Mouse (Mus musculus) adrenal gland, adult 2 months (tissue): ENCODE results near the gene Lypd5. TPM values are rescaled to one million over a fixed set of nuclear protein-coding genes. Genes with fewer than 3 reads are reported as not detected.

ENCODE experiments used
- DNase-seq: peaks from one replicate; pipeline ENCODE4 v3.0.0; 2021
- long read RNA-seq: library from polyadenylated mRNA; stranded (forward); transcript quantifications from one replicate; pipeline ENCODE4 v2.0.0, GENCODE M21; 2021
- polyA plus RNA-seq: library from polyadenylated mRNA; depleted of rRNA; stranded (reverse); fragments of >200 nt; gene quantifications from 2 replicates; pipeline ENCODE4 v1.2.3, GENCODE M21; 2012; rRNA removed
- total RNA-seq, 2 experiments: library from RNA; stranded (reverse); gene quantifications; 2 replicates each; pipeline ENCODE4 v1.2.3; 2021

Gene Lypd5
- total RNA-seq (not detected), polyA plus RNA-seq (not detected in 2 replicates)
- long read RNA-seq: 0 reads

DNA sequence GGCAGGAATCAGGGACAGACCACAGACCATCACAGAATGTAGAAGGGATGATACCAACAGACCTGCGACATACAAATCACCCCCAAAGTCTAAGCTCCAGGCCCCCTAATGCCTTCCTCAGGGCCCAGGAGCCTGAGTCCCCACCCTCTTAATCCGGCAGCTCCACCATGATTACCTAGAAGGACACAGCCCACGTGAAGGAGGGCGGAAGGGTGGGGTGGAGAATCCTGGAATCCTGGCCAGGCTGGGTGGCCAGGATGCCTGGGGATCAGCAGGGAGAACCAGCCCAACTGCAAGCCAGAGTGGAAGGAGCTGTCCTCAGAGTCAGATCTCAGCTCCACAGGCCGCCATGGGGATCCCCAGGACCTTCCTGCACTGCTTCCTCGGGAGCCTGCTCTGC is at the start of gene Lypd5:
TSS of gene Lypd5 (plus strand) at position 301 of the 400 bp plus-strand sequence.
- no peak for DNase-seq

DNA sequence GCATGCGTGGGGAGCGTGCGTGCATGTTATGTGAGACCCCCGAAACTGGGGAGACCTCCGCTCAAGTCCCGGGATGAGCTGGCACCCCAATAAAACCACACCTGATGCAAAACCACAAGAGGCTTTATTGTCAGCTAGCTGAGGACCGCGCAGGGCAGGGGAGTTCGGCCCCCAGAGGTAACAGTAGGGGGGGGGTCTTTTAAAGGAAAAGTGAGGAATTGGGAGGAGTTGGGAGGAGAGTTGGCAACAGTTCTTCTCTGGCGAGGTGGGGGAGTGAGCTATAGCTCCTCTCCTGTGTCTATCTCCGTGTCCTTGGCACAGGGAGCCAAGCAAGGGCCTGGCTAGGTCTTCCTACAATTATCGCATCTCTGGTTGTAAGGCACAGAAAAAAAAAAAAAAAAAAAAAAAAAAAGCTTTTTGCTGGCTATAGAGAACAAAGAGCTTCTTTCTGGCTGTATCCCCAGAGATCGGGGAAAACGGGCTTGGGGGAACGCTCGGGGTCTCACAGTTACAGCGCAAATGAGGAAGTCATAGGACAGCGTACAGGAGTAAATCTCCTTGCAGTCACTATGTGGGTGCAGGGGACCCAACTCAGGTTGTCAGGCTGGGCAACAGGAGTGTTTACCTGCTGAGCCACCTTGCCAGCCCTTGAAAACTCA is 49.0 kb upstream of the Lypd5 start:
- DNase-seq: peak; percentile 18

DNA sequence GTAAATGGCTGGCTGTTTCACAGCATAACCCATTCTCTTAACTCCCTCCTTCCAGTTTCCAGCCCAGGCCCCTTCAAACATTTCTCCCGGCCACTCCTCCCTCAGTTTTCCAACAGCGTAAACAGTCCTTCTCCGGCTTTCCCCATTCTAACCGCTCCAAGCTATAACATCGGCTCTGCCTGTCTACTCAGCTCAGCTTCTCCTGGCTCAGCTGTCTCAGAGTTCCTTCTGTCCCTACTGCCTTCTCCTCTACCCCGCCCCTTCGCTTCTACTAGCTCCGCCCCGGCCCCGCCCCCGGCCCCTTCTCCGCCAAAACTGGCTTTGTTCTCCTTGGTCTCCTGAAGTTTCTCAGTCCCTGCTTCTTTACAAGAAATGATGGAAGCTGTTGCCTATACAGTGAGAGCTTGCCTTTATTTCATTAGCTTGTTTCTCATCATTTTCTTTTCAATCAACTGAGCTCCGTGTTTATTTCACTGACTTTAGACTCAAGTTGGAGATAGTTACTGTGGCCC is 48.2 kb upstream of the Lypd5 start, which contains the start of gene Zfp61:
TSS of gene Zfp61 (minus strand) at position 462 of the 512 bp plus-strand sequence.
- peak; percentile 61 for DNase-seq

- no peak for DNase-seq
Measured at GRCm38 (mm10) chr7:24315726-24316566, 33.0 kb upstream of the Lypd5 start.

- DNase-seq: peak; percentile 97
Measured at GRCm38 (mm10) chr7:24316567-24317092, 32.4 kb upstream of the Lypd5 start, which contains the start of gene Zfp94. Gene Zfp94, minus strand, starts transcription at chr7:24316666.

GRCm38 (mm10) chr7:24318942-24319341 is 30.1 kb upstream of the Lypd5 start:
- DNase-seq: no peak

GRCm38 (mm10) chr7:24322593-24322992 is 26.4 kb upstream of the Lypd5 start:
- no peak for DNase-seq

DNA sequence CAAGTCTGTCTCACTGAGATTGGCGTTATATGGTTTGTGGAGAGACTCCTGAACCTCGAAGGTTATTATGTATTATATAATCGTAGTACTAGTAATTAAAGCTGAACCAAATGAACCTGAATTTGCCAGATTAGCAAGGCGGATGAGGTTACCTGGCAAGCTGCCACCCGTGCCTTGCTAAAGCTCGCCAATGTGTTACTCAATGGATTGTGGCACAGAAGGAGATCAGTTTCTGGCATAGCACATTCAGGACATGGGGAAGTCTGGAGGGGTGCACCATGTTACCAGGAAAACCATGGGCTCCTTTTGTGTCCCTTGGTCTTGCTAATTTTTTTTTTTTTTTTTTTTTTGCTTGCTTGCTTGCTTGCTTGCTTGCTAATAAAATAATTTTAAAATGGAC is 23.8 kb upstream of the Lypd5 start:
- peak; percentile 8 for DNase-seq

- DNase-seq: no peak
Measured at GRCm38 (mm10) chr7:24325675-24326128, 23.3 kb upstream of the Lypd5 start.

- no peak for DNase-seq
Measured at GRCm38 (mm10) chr7:24326273-24327135, 22.5 kb upstream of the Lypd5 start.

DNA sequence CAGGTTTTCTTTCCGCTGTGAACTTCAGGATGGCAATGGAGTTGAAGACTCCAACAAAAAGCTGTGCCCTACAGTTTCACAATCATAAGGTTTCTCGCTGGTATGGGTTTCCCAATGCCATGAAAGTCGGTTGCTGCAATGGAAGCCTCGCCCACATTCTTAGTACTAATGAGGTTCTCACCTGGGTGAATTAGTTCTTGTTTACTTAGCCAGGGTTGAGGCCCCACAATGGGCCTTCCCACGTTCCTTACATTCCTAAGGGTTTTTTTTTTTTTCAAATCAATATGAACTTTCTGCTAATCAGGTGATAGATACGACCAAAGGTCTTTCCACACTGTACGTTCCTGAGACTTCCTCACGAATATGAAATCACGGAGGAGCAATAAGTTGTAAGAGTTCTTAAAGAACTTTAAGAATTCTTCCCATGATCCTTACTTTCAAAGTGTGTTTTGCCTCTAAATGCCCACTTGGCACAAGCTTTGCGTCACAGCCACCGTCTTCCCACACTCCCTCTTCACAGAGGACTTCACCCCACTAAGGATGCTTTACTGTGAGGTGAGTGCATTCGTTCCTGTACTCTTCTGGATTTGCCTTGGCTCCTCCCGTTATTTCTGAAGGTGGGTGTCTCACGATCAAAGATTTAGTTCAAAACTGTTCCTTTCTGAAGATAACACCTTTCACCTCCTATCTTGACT is 21.6 kb upstream of the Lypd5 start:
- DNase-seq: no peak

DNA sequence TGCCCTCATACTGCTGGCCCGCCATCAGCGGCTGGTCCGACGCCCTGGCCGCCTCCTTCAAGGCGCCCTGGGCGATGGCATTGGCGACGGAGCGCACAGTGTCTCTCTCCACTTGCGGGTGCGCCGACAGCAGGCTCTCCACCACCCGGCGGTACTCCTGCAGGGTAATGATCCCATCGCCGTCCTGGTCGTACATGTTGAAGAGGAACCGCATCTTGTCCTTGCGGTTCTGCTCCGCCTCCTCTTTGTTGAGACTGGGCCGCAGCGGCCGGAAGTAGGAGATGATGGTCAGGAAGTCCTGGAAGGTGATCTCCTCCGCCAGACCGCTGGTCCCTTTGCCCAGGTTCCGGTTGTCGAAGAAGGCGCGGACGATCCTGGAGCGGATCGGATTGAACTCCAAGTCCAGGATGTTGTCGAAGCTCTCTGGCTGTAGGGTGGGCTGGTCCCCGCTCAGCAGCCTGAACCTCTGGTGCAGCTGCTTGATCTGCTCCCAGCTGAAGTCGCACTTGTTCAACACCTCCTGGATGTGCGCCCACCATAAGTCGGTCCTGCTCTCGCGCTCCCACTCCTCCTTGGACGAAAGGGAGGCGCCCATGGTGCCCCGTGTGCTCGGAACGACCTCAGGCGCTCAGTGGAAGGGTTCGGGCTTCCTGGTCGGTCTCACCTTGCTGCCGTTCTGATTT is 15.6 kb upstream of the Lypd5 start, which contains the start of gene Tescl:
TSS of gene Tescl (minus strand) at position 633 of the 683 bp plus-strand sequence.
- DNase-seq: no peak

- peak; percentile 60 for DNase-seq
Measured at GRCm38 (mm10) chr7:24335699-24336309, 13.2 kb upstream of the Lypd5 start.

GRCm38 (mm10) chr7:24338241-24338640 is 10.8 kb upstream of the Lypd5 start:
- DNase-seq: no peak

- DNase-seq: no peak
Measured at GRCm38 (mm10) chr7:24343701-24344272, 5.2 kb upstream of the Lypd5 start.

DNA sequence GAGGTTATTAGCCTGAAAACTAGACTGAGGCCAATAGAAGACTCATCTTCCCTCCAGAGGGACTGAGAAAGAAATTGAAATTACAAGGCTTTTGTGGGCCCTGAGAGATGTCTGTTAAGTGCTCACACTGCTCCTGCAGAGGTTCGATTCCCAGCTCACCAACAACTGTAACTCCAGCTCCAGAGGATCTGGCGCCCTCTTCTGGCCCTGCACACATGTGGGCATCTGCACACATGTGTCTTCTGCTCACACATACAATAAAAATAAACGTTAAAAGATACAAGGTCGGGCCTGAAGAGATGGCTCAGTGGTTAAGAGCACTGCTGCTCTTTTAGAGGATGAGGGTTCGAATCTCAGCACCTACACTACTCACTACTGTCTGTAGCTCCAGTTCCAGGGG is 2.6 kb upstream of the Lypd5 start:
- DNase-seq: no peak

DNA sequence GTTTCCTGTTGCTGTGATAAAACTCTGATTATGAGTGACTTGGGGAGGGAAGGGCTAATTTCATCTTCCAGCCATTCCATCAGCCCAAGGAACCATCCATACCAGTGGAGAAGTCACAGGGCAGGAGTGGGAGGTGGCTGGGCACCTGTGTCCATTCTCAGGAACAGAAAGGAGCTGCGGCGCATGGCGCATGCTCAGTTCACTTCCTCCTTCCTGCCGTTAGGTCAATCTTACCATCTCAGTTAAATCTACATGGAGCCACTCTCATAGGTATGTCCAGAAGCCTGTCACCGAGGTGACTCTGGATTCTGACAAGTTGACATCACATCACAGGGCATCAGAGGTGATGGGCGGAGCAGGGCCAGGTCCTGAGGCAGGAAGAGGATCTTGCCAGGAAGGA is 6.7 kb downstream of the Lypd5 start:
- no peak for DNase-seq

DNA sequence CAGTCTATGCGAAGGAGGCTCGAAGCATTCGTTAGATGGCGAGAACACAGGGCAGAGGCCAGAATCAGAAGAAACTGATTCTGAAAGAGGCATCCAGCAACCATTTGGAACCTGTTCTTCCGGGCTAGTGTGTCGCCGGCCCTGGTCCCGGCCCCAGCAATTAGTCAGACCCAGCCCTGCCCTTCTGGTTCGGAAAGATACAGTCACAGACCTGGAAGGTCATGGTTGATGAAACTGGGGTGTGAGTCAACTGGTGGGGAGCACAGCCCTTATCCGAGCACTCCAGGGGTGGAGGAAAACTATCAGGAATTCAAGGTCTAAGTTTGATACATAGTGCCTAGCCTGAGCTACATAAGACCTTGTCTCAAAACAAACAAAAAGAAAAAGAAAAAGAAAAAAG is 7.1 kb downstream of the Lypd5 start:
- peak; percentile 85 for DNase-seq

DNA sequence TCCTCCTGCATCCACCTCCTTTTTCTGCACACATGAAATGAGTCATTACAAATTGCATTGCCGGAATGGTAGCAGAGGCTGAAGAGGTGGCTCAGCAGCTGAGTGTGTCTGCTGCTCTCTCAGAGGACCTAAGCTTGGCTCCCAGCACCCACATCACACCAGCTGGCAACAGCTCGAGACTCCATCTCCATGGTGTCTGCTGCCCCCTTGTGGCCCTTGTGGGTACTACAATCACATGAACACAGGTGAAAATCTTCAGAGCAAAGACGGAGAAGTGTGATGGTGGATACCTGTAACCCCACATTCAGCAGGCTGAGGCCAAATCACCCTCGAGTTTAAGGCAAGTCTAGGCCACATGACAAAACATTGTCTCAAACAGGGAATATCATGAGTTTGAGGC is 8.9 kb downstream of the Lypd5 start:
- no peak for DNase-seq
